Mouse (Mus musculus): ENCODE results near the gene Sh3bp4. TPM values are rescaled to one million over a fixed set of nuclear protein-coding genes. Genes with fewer than 3 reads are reported as not detected.

Gene Sh3bp4
- polyA plus RNA-seq, 1 experiment from 2014 or later, result 7.6 TPM

- 56% methylated on average over 14 of the region's 14 CpGs for WGBS
- TF ChIP-seq CTCF (IDR thresholded peaks at IDR 0.05; ENCODE audit: low read depth) (no peak), EP300 (optimal IDR thresholded peaks at IDR 0.05) (no peak)
Measured at GRCm38 (mm10) chr1:89095642-89096424, 25.6 kb downstream of the Sh3bp4 start.

DNA sequence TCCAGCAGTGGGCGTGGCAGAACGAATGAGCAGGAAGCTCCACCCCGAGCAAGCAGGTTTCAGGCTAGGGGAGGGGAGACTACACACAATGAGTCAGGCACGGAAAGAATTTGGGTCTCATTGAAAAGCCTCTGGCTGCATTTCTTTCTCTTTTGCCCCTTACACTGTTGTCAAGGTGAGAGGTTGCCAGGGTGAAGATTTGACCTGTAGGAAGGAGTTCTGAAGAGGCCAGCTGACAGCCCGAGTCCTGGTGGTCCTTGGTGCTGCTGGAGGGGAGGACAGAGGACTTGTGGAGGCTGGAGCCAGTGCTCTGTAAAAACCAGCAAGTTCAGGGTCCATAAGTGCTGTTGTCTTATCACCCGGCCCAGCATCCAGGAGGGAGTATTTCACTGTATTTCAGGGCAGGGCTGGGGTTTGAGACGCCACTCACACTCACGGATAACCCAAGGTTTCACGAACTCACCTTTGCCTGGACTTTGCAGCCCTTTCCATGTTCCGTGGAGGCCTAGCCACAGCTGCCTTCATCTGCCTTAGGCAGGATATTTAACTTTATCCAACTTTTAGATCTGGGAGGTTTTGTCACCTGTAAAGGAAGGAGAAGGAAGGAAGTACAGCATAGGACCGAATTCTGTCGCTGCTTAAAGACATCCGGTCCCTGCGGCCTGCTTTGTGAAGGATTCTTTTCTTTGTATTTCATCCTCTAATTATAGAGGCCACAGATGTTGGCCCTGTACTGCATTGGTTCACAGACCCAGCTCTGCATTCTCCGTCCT lies 32.2 kb downstream of the Sh3bp4 start:
- WGBS, result 58% methylated on average over 13 of the region's 15 CpGs
- Histone ChIP-seq H3K36me3 (ENCODE audit: control insufficient read depth, insufficient read depth, low read length) (no peaks in the 10 kb centered on the region), H3K9ac (ENCODE audit: low read length) (no peak overlapping the region), H3K4me1 (replicated peaks; ENCODE audit: control insufficient read depth, insufficient read depth) (peaks cover 14% of the 10 kb centered on the region), H3K27ac (replicated peaks) (peak overlapping the region; percentile 30; the same call in 1 of the 2 replicates), H3K4me3 (ENCODE audit: low read depth, low read length) (no peak overlapping the region), H3K27me3 (ENCODE audit: control insufficient read depth, insufficient read depth, low read length) (no peaks in the 10 kb centered on the region), H3K9me3 (ENCODE audit: control insufficient read depth, low read length) (no peaks in the 10 kb centered on the region), H3K4me2 (replicated peaks; ENCODE audit: low read depth) (no peak overlapping the region)
- DNase-seq (ENCODE audit: low spot score) (no peak), ATAC-seq (ENCODE audit: low FRiP score, low TSS enrichment) (peak; percentile 32; the same call in 1 of the 2 replicates)
- no peak for TF ChIP-seq EP300 (optimal IDR thresholded peaks at IDR 0.05)
- TF ChIP-seq CTCF (IDR thresholded peaks at IDR 0.05; ENCODE audit: low read depth), result no peak

More at GRCm38 (mm10) chr1:89095642-89096424, 25.6 kb downstream of the Sh3bp4 start:
- H3K36me3 ChIP-seq (ENCODE audit: control insufficient read depth, insufficient read depth, low read length), result no peaks in the 10 kb centered on the region
- H3K4me2 ChIP-seq (replicated peaks; ENCODE audit: low read depth), result no peak overlapping the region
- H3K27me3 ChIP-seq (ENCODE audit: control insufficient read depth, insufficient read depth, low read length), result no peaks in the 10 kb centered on the region
- 0 out of 2 replicates have a peak overlapping the region, but pooled peaks have one; percentile 8 for H3K27ac ChIP-seq (replicated peaks)
- no peak overlapping the region for H3K9ac ChIP-seq (ENCODE audit: low read length)
- peak; percentile 49; the same call in 1 of the 2 replicates for ATAC-seq (ENCODE audit: low FRiP score, low TSS enrichment)
- DNase-seq (ENCODE audit: low spot score), result no peak
- H3K4me3 ChIP-seq (ENCODE audit: low read depth, low read length), result no peak overlapping the region
- peaks cover 16% of the 10 kb centered on the region for H3K4me1 ChIP-seq (replicated peaks; ENCODE audit: control insufficient read depth, insufficient read depth)
- H3K9me3 ChIP-seq (ENCODE audit: control insufficient read depth, low read length), result no peaks in the 10 kb centered on the region

DNA sequence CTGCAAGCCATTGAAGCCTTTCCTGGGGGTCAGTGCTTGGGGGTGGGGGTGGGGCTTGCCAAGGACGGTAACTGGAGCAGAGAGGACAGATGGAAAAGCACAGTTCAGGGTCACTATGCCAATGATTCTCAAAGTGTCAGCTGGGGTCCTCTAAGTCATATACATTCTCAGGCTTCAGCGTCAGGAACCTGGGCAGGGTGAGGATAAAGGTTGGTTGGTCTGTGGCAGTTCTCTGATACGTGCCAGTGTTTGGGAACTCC lies 32.7 kb downstream of the Sh3bp4 start:
- no peak overlapping the region for H3K4me3 ChIP-seq (ENCODE audit: low read depth, low read length)

GRCm38 (mm10) chr1:89103505-89103904 lies 33.3 kb downstream of the Sh3bp4 start:
- WGBS, result 66% methylated on average over 12 of the region's 12 CpGs
- no peak for DNase-seq (ENCODE audit: low spot score)
- no peak overlapping the region for H3K4me3 ChIP-seq (ENCODE audit: low read depth, low read length)
- no peaks in the 10 kb centered on the region for H3K36me3 ChIP-seq (ENCODE audit: control insufficient read depth, insufficient read depth, low read length)
- no peaks in the 10 kb centered on the region for H3K9me3 ChIP-seq (ENCODE audit: control insufficient read depth, low read length)
- no peak overlapping the region for H3K27ac ChIP-seq (replicated peaks)
- no peak overlapping the region for H3K4me2 ChIP-seq (replicated peaks; ENCODE audit: low read depth)
- no peak for ATAC-seq (ENCODE audit: low FRiP score, low TSS enrichment)
- H3K27me3 ChIP-seq (ENCODE audit: control insufficient read depth, insufficient read depth, low read length), result no peaks in the 10 kb centered on the region
- H3K9ac ChIP-seq (ENCODE audit: low read length), result no peak overlapping the region
- peaks cover 24% of the 10 kb centered on the region for H3K4me1 ChIP-seq (replicated peaks; ENCODE audit: control insufficient read depth, insufficient read depth)
- TF ChIP-seq CTCF (IDR thresholded peaks at IDR 0.05; ENCODE audit: low read depth), result no peak

More for the DNA sequence above, 32.7 kb downstream of the Sh3bp4 start:
- Histone ChIP-seq H3K27ac (replicated peaks) (no peak overlapping the region; the same call in 1 of the 2 replicates), H3K4me1 (replicated peaks; ENCODE audit: control insufficient read depth, insufficient read depth) (peaks cover 18% of the 10 kb centered on the region), H3K9me3 (ENCODE audit: control insufficient read depth, low read length) (no peaks in the 10 kb centered on the region), H3K9ac (ENCODE audit: low read length) (no peak overlapping the region), H3K36me3 (ENCODE audit: control insufficient read depth, insufficient read depth, low read length) (no peaks in the 10 kb centered on the region), H3K27me3 (ENCODE audit: control insufficient read depth, insufficient read depth, low read length) (no peaks in the 10 kb centered on the region), H3K4me2 (replicated peaks; ENCODE audit: low read depth) (no peak overlapping the region)
- WGBS, result 49% methylated on average over 3 of the region's 3 CpGs
- DNase-seq (ENCODE audit: low spot score) (no peak), ATAC-seq (ENCODE audit: low FRiP score, low TSS enrichment) (no peak)
- no peak for TF ChIP-seq CTCF (IDR thresholded peaks at IDR 0.05; ENCODE audit: low read depth)
- no peak for TF ChIP-seq EP300 (optimal IDR thresholded peaks at IDR 0.05)

GRCm38 (mm10) chr1:89104066-89104765 lies 34.0 kb downstream of the Sh3bp4 start:
- H3K4me2 ChIP-seq (replicated peaks; ENCODE audit: low read depth), result no peak overlapping the region
- WGBS, result 48% methylated on average over 13 of the region's 13 CpGs
- TF ChIP-seq CTCF (IDR thresholded peaks at IDR 0.05; ENCODE audit: low read depth), result no peak
- no peak for TF ChIP-seq EP300 (optimal IDR thresholded peaks at IDR 0.05)

More at GRCm38 (mm10) chr1:89104066-89104765, 34.0 kb downstream of the Sh3bp4 start:
- no peaks in the 10 kb centered on the region for H3K9me3 ChIP-seq (ENCODE audit: control insufficient read depth, low read length)
- no peaks in the 10 kb centered on the region for H3K27me3 ChIP-seq (ENCODE audit: control insufficient read depth, insufficient read depth, low read length)
- H3K36me3 ChIP-seq (ENCODE audit: control insufficient read depth, insufficient read depth, low read length), result no peaks in the 10 kb centered on the region
- ATAC-seq (ENCODE audit: low FRiP score, low TSS enrichment) (peak; percentile 25; the same call in 1 of the 2 replicates), DNase-seq (ENCODE audit: low spot score) (peak; percentile 66)
- peaks cover 26% of the 10 kb centered on the region for H3K4me1 ChIP-seq (replicated peaks; ENCODE audit: control insufficient read depth, insufficient read depth)
- H3K9ac ChIP-seq (ENCODE audit: low read length), result no peak overlapping the region
- H3K4me3 ChIP-seq (ENCODE audit: low read depth, low read length), result no peak overlapping the region
- peak overlapping the region; percentile 35; the same call in 1 of the 2 replicates for H3K27ac ChIP-seq (replicated peaks)

Measured in stomach, postnatal 0 days (tissue).